Mouse (Mus musculus) ES-E14 (cell line): Measurements from ENCODE around the gene Epha7. TPM values are rescaled to one million over a fixed set of nuclear protein-coding genes. Genes with fewer than 3 reads are reported as not detected.

ENCODE experiments used
- DNase-seq: peaks from one replicate; pipeline ENCODE4 v3.0.0-alpha.2; 2013; ENCODE audit warnings: low read depth, low spot score
- H3K27ac ChIP-seq: 2 replicates; pipeline ENCODE4 v1.5.1; 2012; ENCODE audit warnings: low read depth, mild to moderate bottlenecking, low read length, moderate library complexity, mixed read lengths; ENCODE audit not compliant: poor library complexity, insufficient read depth, severe bottlenecking
- H3K36me3 ChIP-seq: 2 replicates; pipeline ENCODE4 v1.6.1; 2012; ENCODE audit warnings: mild to moderate bottlenecking, low read length, moderate library complexity, mixed read lengths; ENCODE audit not compliant: control insufficient read depth, poor library complexity, insufficient read depth, severe bottlenecking
- H3K4me1 ChIP-seq, 2 experiments: fragments of 150-350 bp in 1 of 2; sonication (generic) in 1 of 2; 2 replicates each; pipeline ENCODE4 v1.6.1; 2012; ENCODE audit warnings: low read length in 2 of 2, mild to moderate bottlenecking in 1 of 2, mixed read lengths in 1 of 2; ENCODE audit not compliant: control insufficient read depth in 2 of 2, insufficient read depth in 2 of 2, poor library complexity in 1 of 2
- H3K4me3 ChIP-seq, 2 experiments: fragments of 150-350 bp in 1 of 2; sonication (generic) in 1 of 2; 2 replicates each; pipeline ENCODE4 v1.5.1; 2012; ENCODE audit warnings: low read length in 2 of 2, low read depth in 1 of 2, mild to moderate bottlenecking in 1 of 2, mixed read lengths in 1 of 2; ENCODE audit not compliant: insufficient read depth in 1 of 2, poor library complexity in 1 of 2, severe bottlenecking in 1 of 2
- H3K9ac ChIP-seq: 2 replicates; pipeline ENCODE4 v1.6.1; 2012; ENCODE audit warnings: low read depth, mild to moderate bottlenecking, low read length, mixed read lengths; ENCODE audit not compliant: poor library complexity, insufficient read depth, severe bottlenecking
- H3K9me3 ChIP-seq: fragments of 150-350 bp; sonication (generic); 2 replicates; pipeline ENCODE4 v1.6.1; 2012; ENCODE audit warnings: low read depth, mild to moderate bottlenecking, low read length; ENCODE audit not compliant: control insufficient read depth, insufficient read depth
- CHD2 ChIP-seq: IDR thresholded peaks from 2 replicates; pipeline ENCODE4 v1.6.1; 2014; ENCODE audit warnings: mild to moderate bottlenecking, low read depth, low read length, inconsistent platforms
- HCFC1 ChIP-seq: IDR thresholded peaks from 2 replicates; pipeline ENCODE4 v1.6.1; 2012; ENCODE audit warnings: low read length, inconsistent platforms, borderline replicate concordance; ENCODE audit not compliant: insufficient read depth
- MAFK ChIP-seq: IDR thresholded peaks from 2 replicates; pipeline ENCODE4 v1.6.1; 2014; ENCODE audit warnings: mild to moderate bottlenecking, low read depth, low read length, inconsistent platforms; ENCODE audit not compliant: insufficient read depth
- ZC3H11A ChIP-seq: IDR thresholded peaks from 2 replicates; pipeline ENCODE4 v1.6.1; 2012; ENCODE audit warnings: low read depth, mild to moderate bottlenecking, inconsistent platforms, low read length, borderline replicate concordance
- ZNF384 ChIP-seq: IDR thresholded peaks from 2 replicates; pipeline ENCODE4 v1.6.1; 2012; ENCODE audit warnings: low read depth, low read length, inconsistent platforms
- in situ Hi-C, 2 experiments: fragments of 600-800 bp; cut with MboI; formaldehyde crosslinking; loops; one replicate each; pipeline ENCODE4 v1.15.1; 2025; ENCODE audit warnings: low sequenced_read_pairs in 2 of 2, inconsistent platforms in 1 of 2; ENCODE audit not compliant: unreplicated experiment in 2 of 2
- total RNA-seq: library from RNA; depleted of rRNA; stranded (reverse); fragments of 300-350 nt; gene quantifications from 2 replicates; pipeline ENCODE4 v1.2.3, GENCODE M21; 2012

Epha7 gene
- total RNA-seq, 1 experiment: 4.4 TPM

GRCm38 (mm10) chr4:28912028-28912427 lies 99.1 kb downstream of the Epha7 start:
- no peak overlapping the region for H3K4me3 ChIP-seq
- H3K9ac ChIP-seq: no peak overlapping the region
- no peaks in the 10 kb centered on the region for H3K4me1 ChIP-seq
- TF ChIP-seq ZNF384: no peak
- TF ChIP-seq CHD2: no peak
- no peak for TF ChIP-seq HCFC1
- no peak for TF ChIP-seq MAFK
- no peak for TF ChIP-seq ZC3H11A
- DNase-seq: no peak
- no peaks in the 10 kb centered on the region for H3K9me3 ChIP-seq
- H3K27ac ChIP-seq: no peak overlapping the region
- in situ Hi-C loops: no loop called here
- H3K36me3 ChIP-seq: no peaks in the 10 kb centered on the region

DNA sequence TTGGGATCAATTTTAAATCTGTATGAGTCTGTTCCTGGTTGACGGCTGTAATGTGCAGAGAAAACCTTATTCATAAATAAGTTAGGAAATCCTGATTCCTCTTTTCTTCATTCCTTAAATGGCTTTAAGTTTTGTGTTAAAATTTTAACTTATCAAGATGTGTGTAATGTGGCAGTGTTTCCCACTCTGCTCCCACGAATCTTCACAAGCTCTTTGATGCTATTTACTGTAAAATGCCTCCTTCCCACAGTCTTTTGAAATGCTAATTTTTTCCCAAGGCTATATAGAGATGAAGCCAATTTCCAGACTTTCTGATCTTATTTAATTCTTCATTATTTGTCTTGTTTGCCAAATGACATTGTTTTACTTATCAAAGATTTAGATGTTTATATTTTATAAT lies 100.7 kb downstream of the Epha7 start:
- H3K4me1 ChIP-seq: no peaks in the 10 kb centered on the region
- no peak overlapping the region for H3K4me3 ChIP-seq
- no peaks in the 10 kb centered on the region for H3K9me3 ChIP-seq
- no peaks in the 10 kb centered on the region for H3K36me3 ChIP-seq
- no peak for DNase-seq
- in situ Hi-C loops: no loop called here
- TF ChIP-seq CHD2 (no peak), ZC3H11A (no peak), MAFK (no peak), HCFC1 (no peak), ZNF384 (no peak)
- no peak overlapping the region for H3K27ac ChIP-seq
- H3K9ac ChIP-seq: no peak overlapping the region

DNA sequence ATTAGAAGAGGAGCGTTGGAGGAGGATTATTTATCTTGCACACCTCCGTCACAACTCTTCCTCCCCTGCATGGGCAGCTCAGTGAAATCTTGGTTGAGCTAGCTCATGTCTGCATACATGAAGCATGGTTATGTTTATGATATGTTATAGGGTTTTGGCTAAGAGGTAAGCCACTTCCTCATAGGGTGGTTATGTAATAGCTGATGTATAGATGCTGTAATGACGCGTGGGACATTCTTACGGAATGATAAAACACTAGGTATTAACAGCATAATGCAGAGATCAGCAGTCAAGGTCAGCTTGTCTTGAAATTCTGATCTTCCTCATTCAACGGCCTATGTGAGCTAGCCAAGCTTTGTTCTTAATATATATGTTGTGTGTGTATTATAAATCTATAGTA lies 107.7 kb downstream of the Epha7 start:
- in situ Hi-C loops: no loop called here

DNA sequence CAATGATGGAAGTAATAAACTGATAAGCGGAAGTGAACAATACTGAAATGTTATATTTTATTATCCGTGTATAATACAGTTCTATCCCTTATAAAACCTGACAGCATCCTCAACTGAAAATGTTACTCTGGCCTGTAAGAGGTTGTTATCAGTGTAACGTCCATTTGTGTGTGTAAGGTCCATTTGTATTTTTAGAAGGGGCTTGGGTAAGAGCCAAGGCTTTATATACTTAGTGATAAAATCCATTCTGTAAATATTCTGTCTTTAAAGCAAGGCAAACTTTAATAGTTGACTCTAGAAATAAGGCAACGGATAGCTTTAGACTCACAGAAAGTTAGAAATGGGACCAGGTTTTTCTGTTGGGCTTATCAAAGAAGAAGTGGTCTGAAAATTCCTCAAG lies 113.1 kb downstream of the Epha7 start:
- DNase-seq: no peak
- Histone ChIP-seq H3K27ac (no peak overlapping the region), H3K4me3 (no peak overlapping the region), H3K9ac (no peak overlapping the region), H3K4me1 (no peaks in the 10 kb centered on the region), H3K9me3 (no peaks in the 10 kb centered on the region), H3K36me3 (no peaks in the 10 kb centered on the region)
- in situ Hi-C loops: no loop called here
- TF ChIP-seq ZC3H11A (no peak), CHD2 (no peak), ZNF384 (no peak), HCFC1 (no peak), MAFK (no peak)

More for the DNA sequence above, 107.7 kb downstream of the Epha7 start:
- no peak for DNase-seq
- Histone ChIP-seq H3K27ac (no peak overlapping the region), H3K9ac (no peak overlapping the region), H3K36me3 (no peaks in the 10 kb centered on the region), H3K4me3 (no peak overlapping the region), H3K4me1 (no peaks in the 10 kb centered on the region), H3K9me3 (no peaks in the 10 kb centered on the region)
- TF ChIP-seq MAFK (no peak), ZC3H11A (no peak), HCFC1 (no peak), CHD2 (no peak), ZNF384 (no peak)

DNA sequence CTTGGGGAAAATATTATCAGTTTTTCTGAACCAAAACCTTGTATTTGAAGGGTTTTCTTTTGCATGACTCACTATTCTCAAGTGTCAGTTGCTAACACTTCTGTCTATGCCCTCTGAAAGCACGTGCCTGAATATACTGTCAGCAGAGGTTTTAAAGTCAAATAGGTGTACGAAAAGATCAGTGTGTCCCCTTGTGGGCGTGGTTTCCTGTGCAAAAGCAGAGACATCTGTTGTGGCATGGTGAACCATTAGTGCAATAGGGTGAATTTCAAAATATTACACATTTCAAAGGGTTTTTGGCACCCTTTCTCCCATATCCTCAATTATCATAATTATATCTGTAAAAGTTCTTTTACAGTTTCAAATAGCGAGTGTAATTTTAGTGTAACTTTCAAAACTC lies 120.5 kb downstream of the Epha7 start:
- no peak for DNase-seq
- Histone ChIP-seq H3K9me3 (no peaks in the 10 kb centered on the region), H3K4me1 (no peaks in the 10 kb centered on the region), H3K36me3 (no peaks in the 10 kb centered on the region), H3K9ac (no peak overlapping the region), H3K27ac (no peak overlapping the region), H3K4me3 (no peak overlapping the region)
- TF ChIP-seq CHD2 (no peak), HCFC1 (no peak), ZNF384 (no peak), MAFK (no peak), ZC3H11A (no peak)
- in situ Hi-C loops: no loop called here
